8 mouse cellular contexts compared by ENCODE assay signal in genomic region chr1:33720231-33720630, GRCm38 (mm10). TPM values are rescaled to one million over a fixed set of nuclear protein-coding genes. Genes with fewer than 3 reads are reported as not detected.
DNase-seq lines count a peak whose midpoint lies in the region; ATAC-seq and TF ChIP-seq lines count a peak whose summit lies in the region.

No protein-coding gene starts in this region.

- no peak for TF ChIP-seq CTCF in bone marrow macrophage, adult 2 months (IDR thresholded peaks at IDR 0.05; ENCODE audit: low read depth, low read length)

- DNase-seq in layer of hippocampus, adult 9-11 months = peak; percentile 22
- DNase-seq in layer of hippocampus, adult 11-12 months (ENCODE audit: low spot score) = no peak
- no peak for DNase-seq in midbrain, embryonic 10.5 days (ENCODE audit: low spot score)
- DNase-seq in gastrocnemius, postnatal 25 days = no peak
- DNase-seq in natural killer cell, adult 2 months (ENCODE audit: low spot score in 2 of 2) = no peak
- no peak for DNase-seq in gastrocnemius, postnatal 36 days

- ATAC-seq in granulocyte monocyte progenitor cell, adult 5-6 weeks (replicated peaks; ENCODE audit: poor library complexity, severe bottlenecking) = peak; percentile 45; the same call in 1 of the 2 replicates

- peak overlapping the region; percentile 57 for H3K27ac ChIP-seq in bone marrow macrophage, adult 2 months (ENCODE audit: insufficient read depth, low read depth, low read length)
- H3K27ac ChIP-seq in midbrain, embryonic 10.5 days (replicated peaks) = peak overlapping the region; percentile 94

- no peaks in the 10 kb centered on the region for H3K27me3 ChIP-seq in midbrain, embryonic 10.5 days (ENCODE audit: low read depth, poor library complexity, severe bottlenecking)

- intact Hi-C loops in gastrocnemius, postnatal 36 days (cut with DNase I) = no loop called here

- peaks cover 4% of the 10 kb centered on the region for H3K4me1 ChIP-seq in bone marrow macrophage, adult 2 months (ENCODE audit: control insufficient read depth, insufficient read depth, low read length)
- peaks cover 17% of the 10 kb centered on the region for H3K4me1 ChIP-seq in midbrain, embryonic 10.5 days

- TF ChIP-seq POLR2A in bone marrow macrophage, adult 2 months (IDR thresholded peaks at IDR 0.05; ENCODE audit: borderline replicate concordance, low read depth, low read length) = no peak

- peak overlapping the region; percentile 90 for H3K4me3 ChIP-seq in bone marrow macrophage, adult 2 months (ENCODE audit: insufficient read depth, low read length)
- H3K4me3 ChIP-seq in midbrain, embryonic 10.5 days = peak overlapping the region; percentile 90

- H3K9me3 ChIP-seq in midbrain, embryonic 10.5 days (replicated peaks) = no peaks in the 10 kb centered on the region

- H3K36me3 ChIP-seq in midbrain, embryonic 10.5 days = peaks cover 37% of the 10 kb centered on the region

- WGBS in midbrain, embryonic 10.5 days = under 1% methylated on average over 41 of the region's 41 CpGs

RNA-seq across cellular contexts. Expression of gene Rab23, which starts 0.5 kb away (rescaled TPM):
- polyA plus RNA-seq in bone marrow macrophage, adult 2 months (2012; ENCODE audit: insufficient read depth, insufficient read length, missing spikeins) = 5.1 and 6.4 TPM in 2 replicates
- 3.6 and 8.4 TPM in 2 replicates for total RNA-seq in granulocyte monocyte progenitor cell, adult 5-6 weeks (2014; fragmentation: Nextera tagmentation)
- total RNA-seq in granulocyte monocyte progenitor cell, adult 5-6 weeks (2017) = 2.3 and 2.4 TPM in 2 replicates
- 30.9 and 33.2 TPM in 2 replicates for polyA plus RNA-seq in midbrain, embryonic 10.5 days (2016; fragmentation: Nextera tagmentation; extraction: Ambion mirVana)
- total RNA-seq in gastrocnemius, postnatal 25 days (2021) = 1 to 10 TPM; 4.9 to 8.3 TPM
- 1 to 10 TPM; 4.2 to 5.1 TPM for total RNA-seq in gastrocnemius, postnatal 36 days (2021)

RNA-seq across cellular contexts. Expression of gene Bag2, which starts 37.4 kb away (rescaled TPM):
- 1.1 and 2.0 TPM in 2 replicates for polyA plus RNA-seq in bone marrow macrophage, adult 2 months (2012; ENCODE audit: insufficient read depth, insufficient read length, missing spikeins)
- 27.4 and 28.0 TPM in 2 replicates for total RNA-seq in granulocyte monocyte progenitor cell, adult 5-6 weeks (2014; fragmentation: Nextera tagmentation)
- 25.5 and 26.5 TPM in 2 replicates for total RNA-seq in granulocyte monocyte progenitor cell, adult 5-6 weeks (2017)
- polyA plus RNA-seq in midbrain, embryonic 10.5 days (2016; fragmentation: Nextera tagmentation; extraction: Ambion mirVana) = 39.0 and 52.2 TPM in 2 replicates
- 10 to 100 TPM; 15.1 to 18.4 TPM for total RNA-seq in gastrocnemius, postnatal 25 days (2021)
- total RNA-seq in gastrocnemius, postnatal 36 days (2021) = 10 to 100 TPM; 15.8 to 19.0 TPM

RNA-seq across cellular contexts. Expression of gene Prim2, which starts 50.6 kb away (rescaled TPM):
- 12.6 and 15.6 TPM in 2 replicates for polyA plus RNA-seq in bone marrow macrophage, adult 2 months (2012; ENCODE audit: insufficient read depth, insufficient read length, missing spikeins)
- 77.0 and 93.7 TPM in 2 replicates for total RNA-seq in granulocyte monocyte progenitor cell, adult 5-6 weeks (2014; fragmentation: Nextera tagmentation)
- 86.3 and 90.7 TPM in 2 replicates for total RNA-seq in granulocyte monocyte progenitor cell, adult 5-6 weeks (2017)
- polyA plus RNA-seq in midbrain, embryonic 10.5 days (2016; fragmentation: Nextera tagmentation; extraction: Ambion mirVana) = 57.6 and 59.1 TPM in 2 replicates
- 1 to 10 TPM; 1.3 to 1.8 TPM for total RNA-seq in gastrocnemius, postnatal 25 days (2021)
- 1 to 10 TPM in 1 of 2 experiments, under 1 TPM in 1; 0.87 to 1.1 TPM for total RNA-seq in gastrocnemius, postnatal 36 days (2021)

Comparison
In these comparisons a context has a peak if more than half of its experiments do, and no peak if none do; other contexts are left out.
1. RNA of gene Prim2, which starts 50.6 kb away (total RNA-seq): 77.0 to 93.7 TPM in granulocyte monocyte progenitor cell, adult 5-6 weeks; 1.3 to 1.8 TPM in gastrocnemius, postnatal 25 days and 0.87 to 1.1 TPM in gastrocnemius, postnatal 36 days; every median in the first group is over 10 times any median in the second.